Mouse (Mus musculus) forebrain, embryonic 10.5 days (tissue): ENCODE data around the gene Adamts1. TPM values are rescaled to one million over a fixed set of nuclear protein-coding genes. Genes with fewer than 3 reads are reported as not detected.
A peak's percentile ranks its signal among the peaks of the same experiment; 100 is the strongest.

Source experiments
- DNase-seq: peaks from one replicate; pipeline ENCODE4 v3.0.0-alpha.2; 2017; ENCODE audit warnings: low spot score; ENCODE audit errors: extremely low spot score
- H3K27ac ChIP-seq: fragments of 300-500 bp; sonication (generic); 2 replicates; pipeline ENCODE4 v1.5.1; 2016; ENCODE audit warnings: mild to moderate bottlenecking
- H3K27me3 ChIP-seq: fragments of 300-500 bp; sonication (generic); 2 replicates; pipeline ENCODE4 v1.6.1; 2016; ENCODE audit warnings: mild to moderate bottlenecking; ENCODE audit not compliant: poor library complexity, severe bottlenecking
- H3K36me3 ChIP-seq: fragments of 300-500 bp; sonication (generic); replicated peaks from 2 replicates; pipeline ENCODE4 v1.6.1; 2016; ENCODE audit warnings: mild to moderate bottlenecking, moderate library complexity
- H3K4me1 ChIP-seq: fragments of 300-500 bp; sonication (generic); 2 replicates; pipeline ENCODE4 v1.6.1; 2016
- H3K4me3 ChIP-seq: fragments of 300-500 bp; sonication (generic); 2 replicates; pipeline ENCODE4 v1.5.1; 2016; ENCODE audit warnings: mild to moderate bottlenecking, moderate library complexity
- H3K9me3 ChIP-seq: fragments of 300-500 bp; sonication (generic); 2 replicates; pipeline ENCODE4 v1.6.1; 2016; ENCODE audit warnings: mild to moderate bottlenecking, moderate library complexity
- WGBS: fragments of 180-500 bp; shearing (Covaris S2); methylation state at CpG from one replicate; pipeline ENCODE4 v1.1.7; 2016; 5-methylcytosine and 5-hydroxymethylcytosine counted together
- polyA plus RNA-seq: library from polyadenylated mRNA; unstranded; fragments of >200 nt; fragmentation: Nextera tagmentation; extraction: Ambion mirVana; gene quantifications from 2 replicates; pipeline ENCODE4 v1.2.1, GENCODE M21; 2016

Gene Adamts1
- polyA plus RNA-seq: 15.7 and 15.9 TPM in 2 replicates

DNA sequence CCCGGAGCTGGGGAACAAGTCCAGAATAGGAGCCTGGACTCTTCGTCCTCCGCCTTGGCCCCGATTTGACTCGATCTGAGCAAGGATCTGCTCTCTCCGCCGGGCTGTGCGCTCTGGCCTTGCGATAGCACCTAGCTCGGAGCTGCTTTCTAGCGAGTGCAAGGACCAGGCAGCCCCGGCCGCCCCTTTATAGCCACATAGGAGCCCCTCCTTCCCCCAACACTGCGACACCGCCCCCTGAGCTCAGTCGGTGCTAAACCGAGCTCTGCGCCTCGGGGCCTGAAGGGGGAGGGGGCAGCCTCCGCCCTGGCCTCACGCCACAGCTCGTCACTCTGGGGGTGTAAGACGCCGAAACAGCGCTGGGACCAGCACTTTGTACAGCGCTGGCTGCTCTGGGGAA, at the start of gene Adamts1:
Gene Adamts1, minus strand, starts transcription at position 160 of the 400 bp plus-strand sequence.
- peak within 1 kb of the TSS; percentile 80 for H3K4me3 ChIP-seq
- H3K9me3 ChIP-seq: no peaks in the 10 kb centered on the region
- no peaks in the 10 kb centered on the region for H3K27me3 ChIP-seq
- H3K36me3 ChIP-seq: peaks cover 23% of the 10 kb centered on the region
- DNase-seq: peak; percentile 92
- peaks cover 46% of the 10 kb centered on the region for H3K4me1 ChIP-seq
- WGBS: 0% methylated on average over 26 of the region's 26 CpGs
- H3K27ac ChIP-seq: peak within 1 kb of the TSS; percentile 91

GRCm38 (mm10) chr16:85827066-85827465, 24.2 kb upstream of the Adamts1 start:
- WGBS: 86% methylated on average over 3 of the region's 3 CpGs
- Histone ChIP-seq H3K4me3 (no peak overlapping the region), H3K27ac (no peak overlapping the region), H3K4me1 (no peaks in the 10 kb centered on the region), H3K27me3 (no peaks in the 10 kb centered on the region), H3K9me3 (no peaks in the 10 kb centered on the region), H3K36me3 (no peaks in the 10 kb centered on the region)
- no peak for DNase-seq

GRCm38 (mm10) chr16:85822330-85822916, 19.5 kb upstream of the Adamts1 start:
- no peaks in the 10 kb centered on the region for H3K36me3 ChIP-seq
- no peaks in the 10 kb centered on the region for H3K4me1 ChIP-seq
- no peak overlapping the region for H3K4me3 ChIP-seq
- no peaks in the 10 kb centered on the region for H3K9me3 ChIP-seq
- no peak overlapping the region for H3K27ac ChIP-seq
- DNase-seq: no peak
- H3K27me3 ChIP-seq: no peaks in the 10 kb centered on the region
- WGBS: 86% methylated on average over 5 of the region's 5 CpGs

DNA sequence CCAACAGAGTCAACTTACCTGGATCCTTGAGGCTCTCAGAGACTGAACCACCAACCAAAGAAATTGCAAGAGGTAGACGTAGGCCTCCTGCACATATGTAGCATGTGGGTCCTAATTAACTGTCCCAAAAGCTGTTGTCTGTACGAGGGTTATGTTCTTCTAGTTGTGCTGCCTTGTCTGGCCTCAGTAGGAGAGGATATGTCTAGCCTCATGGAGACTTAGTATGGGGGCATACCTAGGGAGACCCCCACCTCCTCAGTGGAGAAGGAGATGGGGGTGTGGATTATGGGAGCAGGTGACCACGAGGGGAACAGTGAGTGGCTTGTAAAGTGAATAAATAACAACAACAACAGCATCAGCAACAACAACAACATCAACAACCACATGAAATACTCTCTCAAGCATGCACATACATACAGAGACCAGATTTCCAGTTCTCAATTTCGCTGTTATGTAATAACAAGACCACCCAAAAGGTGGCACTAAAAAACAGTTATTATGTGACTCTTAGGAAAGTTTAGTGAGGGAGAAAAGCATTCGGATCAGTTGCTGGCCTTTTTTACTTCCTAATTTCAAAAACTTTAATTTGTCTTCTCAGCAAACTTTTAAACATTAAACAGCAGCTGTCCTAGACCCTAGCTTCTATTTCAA, 17.0 kb upstream of the Adamts1 start:
- H3K9me3 ChIP-seq: no peaks in the 10 kb centered on the region
- H3K27ac ChIP-seq: no peak overlapping the region
- DNase-seq: no peak
- no peak overlapping the region for H3K4me3 ChIP-seq
- no peaks in the 10 kb centered on the region for H3K36me3 ChIP-seq
- WGBS: 71% methylated on average over 5 of the region's 5 CpGs
- H3K27me3 ChIP-seq: no peaks in the 10 kb centered on the region
- H3K4me1 ChIP-seq: no peaks in the 10 kb centered on the region

- DNase-seq: no peak
- Histone ChIP-seq H3K4me3 (no peak overlapping the region), H3K27ac (no peak overlapping the region), H3K27me3 (no peaks in the 10 kb centered on the region), H3K4me1 (no peaks in the 10 kb centered on the region), H3K9me3 (no peaks in the 10 kb centered on the region), H3K36me3 (no peaks in the 10 kb centered on the region)
- 89% methylated on average over 2 of the region's 2 CpGs for WGBS
Observed at GRCm38 (mm10) chr16:85814116-85814515, 11.2 kb upstream of the Adamts1 start.

DNA sequence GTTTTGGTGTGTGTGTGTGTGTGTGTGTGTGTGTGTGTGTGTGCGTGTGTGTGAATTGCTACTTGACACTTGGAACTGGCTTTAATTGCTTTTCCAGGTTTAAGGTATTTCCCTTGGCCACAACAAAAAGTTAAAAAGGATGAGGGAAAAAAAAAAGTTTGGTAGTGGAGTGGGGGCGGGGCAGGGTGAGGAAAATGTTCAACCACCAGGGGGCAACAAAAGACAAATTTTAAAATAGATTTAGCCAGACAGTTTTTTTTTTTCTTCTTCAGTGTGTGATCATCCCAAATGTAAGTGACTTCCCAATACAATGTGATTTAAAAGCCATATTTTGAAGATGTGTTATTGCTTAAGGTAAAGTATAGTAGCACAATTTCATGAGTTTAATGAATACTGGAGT, 4.7 kb upstream of the Adamts1 start:
- DNase-seq: peak; percentile 29
- 12% methylated on average over 2 of the region's 2 CpGs for WGBS
- Histone ChIP-seq H3K4me1 (peaks cover 25% of the 10 kb centered on the region), H3K27me3 (no peaks in the 10 kb centered on the region), H3K36me3 (no peaks in the 10 kb centered on the region), H3K27ac (no peak overlapping the region), H3K9me3 (no peaks in the 10 kb centered on the region), H3K4me3 (no peak overlapping the region)

DNA sequence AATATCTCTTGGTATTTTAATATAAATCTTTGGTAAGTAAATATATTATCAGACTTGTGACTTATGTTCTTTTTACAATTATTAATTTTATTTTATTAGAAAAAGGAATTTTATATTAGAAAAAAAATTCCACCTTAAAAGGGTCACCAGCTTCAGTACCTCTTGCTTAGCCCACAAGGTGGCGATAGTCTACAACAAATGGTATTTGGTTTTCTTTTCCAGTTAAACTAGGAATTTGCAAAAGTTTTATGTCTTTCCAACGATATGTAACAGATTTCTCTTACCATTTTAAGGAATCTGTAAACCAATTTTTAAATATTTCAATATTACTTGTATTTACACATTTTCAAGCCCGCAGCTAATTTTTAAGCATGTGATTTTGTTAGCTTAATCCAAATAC, 4.2 kb upstream of the Adamts1 start:
- 25% methylated on average over 3 of the region's 3 CpGs for WGBS
- DNase-seq: no peak
- no peak overlapping the region for H3K4me3 ChIP-seq

GRCm38 (mm10) chr16:85805581-85805980, 2.7 kb upstream of the Adamts1 start:
- Histone ChIP-seq H3K27me3 (no peaks in the 10 kb centered on the region), H3K36me3 (no peaks in the 10 kb centered on the region), H3K9me3 (no peaks in the 10 kb centered on the region), H3K27ac (no peak overlapping the region), H3K4me1 (peaks cover 38% of the 10 kb centered on the region), H3K4me3 (no peak overlapping the region)
- no peak for DNase-seq
- WGBS: 92% methylated on average over 2 of the region's 2 CpGs

More for the DNA sequence above, 4.2 kb upstream of the Adamts1 start:
- Histone ChIP-seq H3K27me3 (no peaks in the 10 kb centered on the region), H3K4me1 (peaks cover 30% of the 10 kb centered on the region), H3K36me3 (no peaks in the 10 kb centered on the region), H3K27ac (no peak overlapping the region), H3K9me3 (no peaks in the 10 kb centered on the region)

- no peaks in the 10 kb centered on the region for H3K9me3 ChIP-seq
- peak overlapping the region; percentile 91 for H3K27ac ChIP-seq
- 1% methylated on average over 25 of the region's 25 CpGs for WGBS
Observed at GRCm38 (mm10) chr16:85803613-85804551, 969 bp upstream of the Adamts1 start.

DNA sequence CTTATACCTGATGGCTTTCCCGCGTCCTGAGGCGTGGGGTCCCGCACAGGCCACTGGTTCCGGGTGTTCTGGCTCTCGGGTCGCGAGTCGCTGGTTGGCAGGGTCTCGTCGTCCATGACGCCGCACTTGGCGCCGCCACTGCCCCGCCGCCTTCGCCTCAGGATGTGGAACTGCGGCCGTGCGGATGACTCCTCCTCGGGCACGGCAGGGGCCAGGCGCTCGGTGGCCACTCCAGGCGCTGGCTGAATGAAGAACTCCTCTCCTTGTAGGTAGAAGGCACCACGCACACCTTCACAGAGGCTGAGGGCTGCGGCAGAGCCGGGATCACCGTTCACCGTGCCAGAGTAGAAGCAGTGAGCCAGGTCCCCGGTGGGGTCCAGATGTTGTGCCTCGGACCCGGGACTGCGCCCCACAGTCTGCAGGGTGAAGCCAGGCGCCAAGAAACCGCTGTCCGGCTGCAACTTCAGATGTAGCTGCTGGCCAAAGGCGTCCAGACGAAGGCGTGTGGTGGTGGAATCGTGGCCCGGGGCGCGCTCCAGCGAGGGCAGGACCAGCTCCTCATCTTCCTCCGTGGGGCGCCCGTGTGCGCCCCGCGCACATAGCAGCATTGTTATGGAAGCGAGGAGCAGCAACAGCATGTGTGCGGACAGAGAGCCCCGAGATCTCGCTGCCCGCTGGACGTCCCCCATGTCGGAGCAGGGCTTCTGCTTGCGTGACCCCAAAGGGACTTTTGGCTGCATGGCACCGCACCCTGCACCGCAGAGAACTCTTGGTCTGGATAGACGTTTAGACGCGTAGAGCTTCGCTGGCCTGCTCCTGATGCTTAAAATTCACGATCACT, 722 bp downstream of the Adamts1 start:
- H3K27me3 ChIP-seq: no peaks in the 10 kb centered on the region
- H3K4me1 ChIP-seq: peaks cover 43% of the 10 kb centered on the region
- peaks cover 31% of the 10 kb centered on the region for H3K36me3 ChIP-seq
- no peaks in the 10 kb centered on the region for H3K9me3 ChIP-seq
- H3K27ac ChIP-seq: peak overlapping the region; percentile 91
- WGBS: under 1% methylated on average over 67 of the region's 67 CpGs
- DNase-seq: peak; percentile 63
- H3K4me3 ChIP-seq: peak overlapping the region; percentile 80

More at GRCm38 (mm10) chr16:85803613-85804551, 969 bp upstream of the Adamts1 start:
- peak; percentile 75 for DNase-seq
- peak overlapping the region; percentile 80 for H3K4me3 ChIP-seq
- peaks cover 46% of the 10 kb centered on the region for H3K4me1 ChIP-seq
- H3K27me3 ChIP-seq: no peaks in the 10 kb centered on the region
- peaks cover 14% of the 10 kb centered on the region for H3K36me3 ChIP-seq

DNA sequence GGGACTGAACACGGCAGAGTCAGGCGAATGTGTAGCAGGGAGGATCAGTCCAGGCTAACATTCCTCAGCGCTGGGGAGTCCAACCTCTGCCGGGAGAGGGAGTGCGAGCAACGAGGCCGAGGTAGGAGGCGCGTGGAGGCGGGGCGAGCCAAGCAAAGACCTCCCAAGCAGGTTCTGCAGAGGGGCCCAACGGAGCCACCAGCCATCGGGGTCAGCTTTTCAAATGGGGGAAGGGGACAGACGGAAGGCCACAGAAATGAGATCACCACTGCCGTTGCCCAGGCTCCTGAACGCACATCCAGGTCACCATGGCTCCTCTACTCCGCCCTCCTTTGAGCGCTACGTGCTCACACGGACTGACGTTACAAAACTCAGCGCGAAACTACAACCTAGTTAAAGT, 1.7 kb downstream of the Adamts1 start:
- Histone ChIP-seq H3K27ac (peak overlapping the region; percentile 91), H3K4me3 (peak overlapping the region; percentile 80), H3K36me3 (peaks cover 40% of the 10 kb centered on the region), H3K4me1 (peaks cover 43% of the 10 kb centered on the region), H3K9me3 (no peaks in the 10 kb centered on the region), H3K27me3 (no peaks in the 10 kb centered on the region)
- DNase-seq: peak; percentile 84
- under 1% methylated on average over 23 of the region's 23 CpGs for WGBS

GRCm38 (mm10) chr16:85800691-85801090, 2.2 kb downstream of the Adamts1 start:
- WGBS: 6% methylated on average over 8 of the region's 8 CpGs
- H3K27ac ChIP-seq: peak overlapping the region; percentile 91
- peak; percentile 85 for DNase-seq
- peaks cover 46% of the 10 kb centered on the region for H3K36me3 ChIP-seq
- H3K4me1 ChIP-seq: peaks cover 43% of the 10 kb centered on the region
- peak overlapping the region; percentile 80 for H3K4me3 ChIP-seq
- H3K9me3 ChIP-seq: no peaks in the 10 kb centered on the region
- H3K27me3 ChIP-seq: no peaks in the 10 kb centered on the region
